Mouse (Mus musculus) embryonic facial prominence, embryonic 10.5 days (tissue): Measurements from ENCODE around the gene Abcg5. TPM values are rescaled to one million over a fixed set of nuclear protein-coding genes. Genes with fewer than 3 reads are reported as not detected.

Experiments
- DNase-seq: peaks from one replicate; pipeline ENCODE4 v3.0.0-alpha.2; 2017; ENCODE audit warnings: low spot score
- H3K27ac ChIP-seq: fragments of 300-500 bp; sonication (generic); replicated peaks from 2 replicates; pipeline ENCODE4 v1.5.1; 2016; ENCODE audit warnings: mild to moderate bottlenecking
- H3K27me3 ChIP-seq: fragments of 300-500 bp; sonication (generic); replicated peaks from 2 replicates; pipeline ENCODE4 v1.6.1; 2016; ENCODE audit warnings: low read depth, mild to moderate bottlenecking; ENCODE audit not compliant: poor library complexity, severe bottlenecking
- H3K36me3 ChIP-seq: fragments of 300-500 bp; sonication (generic); replicated peaks from 2 replicates; pipeline ENCODE4 v1.6.1; 2016; ENCODE audit warnings: mild to moderate bottlenecking, moderate library complexity
- H3K4me1 ChIP-seq: fragments of 300-500 bp; sonication (generic); 2 replicates; pipeline ENCODE4 v1.6.1; 2016
- H3K4me3 ChIP-seq: fragments of 300-500 bp; sonication (generic); 2 replicates; pipeline ENCODE4 v1.5.1; 2016; ENCODE audit warnings: mild to moderate bottlenecking, moderate library complexity
- H3K9me3 ChIP-seq: fragments of 300-500 bp; sonication (generic); 2 replicates; pipeline ENCODE4 v1.6.1; 2016; ENCODE audit warnings: mild to moderate bottlenecking
- WGBS: fragments of 180-500 bp; shearing (Covaris S2); methylation state at CpG from one replicate; pipeline ENCODE4 v1.1.7; 2016; 5-methylcytosine and 5-hydroxymethylcytosine counted together
- polyA plus RNA-seq: library from polyadenylated mRNA; unstranded; fragments of >200 nt; fragmentation: Nextera tagmentation; extraction: Ambion mirVana; gene quantifications from 2 replicates; pipeline ENCODE4 v1.2.1, GENCODE M21; 2016

The Abcg5 gene
- polyA plus RNA-seq, 1 experiment from 2014 or later: 1.3 TPM

- Histone ChIP-seq H3K27ac (no peak overlapping the region), H3K9me3 (no peaks in the 10 kb centered on the region; the same call in 1 of the 2 replicates), H3K36me3 (peaks cover 6% of the 10 kb centered on the region), H3K4me1 (peaks cover 16% of the 10 kb centered on the region), H3K4me3 (no peak overlapping the region), H3K27me3 (no peaks in the 10 kb centered on the region)
- no peak for DNase-seq
- WGBS: 89% methylated on average over 3 of the region's 3 CpGs
These were observed 62.7 kb downstream of the Abcg5 start for GRCm38 (mm10) chr17:84620076-84620475.

GRCm38 (mm10) chr17:84619112-84619511 is 63.7 kb downstream of the Abcg5 start:
- Histone ChIP-seq H3K4me1 (peaks cover 16% of the 10 kb centered on the region), H3K27me3 (no peaks in the 10 kb centered on the region), H3K4me3 (no peak overlapping the region), H3K27ac (no peak overlapping the region), H3K36me3 (peaks cover 16% of the 10 kb centered on the region), H3K9me3 (peaks cover under 1% of the 10 kb centered on the region; the same call in 1 of the 2 replicates)
- 90% methylated on average over 7 of the region's 7 CpGs for WGBS
- no peak for DNase-seq

- Histone ChIP-seq H3K4me3 (no peak overlapping the region), H3K27ac (no peak overlapping the region), H3K36me3 (peaks cover 24% of the 10 kb centered on the region), H3K4me1 (peaks cover 14% of the 10 kb centered on the region), H3K9me3 (peaks cover 11% of the 10 kb centered on the region), H3K27me3 (no peaks in the 10 kb centered on the region)
- 91% methylated on average over 6 of the region's 6 CpGs for WGBS
- DNase-seq: peak; percentile 0
These were observed 64.9 kb downstream of the Abcg5 start for GRCm38 (mm10) chr17:84617953-84618352.

- 86% methylated on average over 6 of the region's 6 CpGs for WGBS
- H3K27ac ChIP-seq: no peak overlapping the region
- H3K9me3 ChIP-seq: peaks cover 11% of the 10 kb centered on the region
- H3K27me3 ChIP-seq: no peaks in the 10 kb centered on the region
- H3K4me3 ChIP-seq: no peak overlapping the region
- no peak for DNase-seq
- peaks cover 34% of the 10 kb centered on the region for H3K36me3 ChIP-seq
- H3K4me1 ChIP-seq: peaks cover 12% of the 10 kb centered on the region
These were observed 66.2 kb downstream of the Abcg5 start for GRCm38 (mm10) chr17:84616526-84617074.

- no peak for DNase-seq
- Histone ChIP-seq H3K9me3 (peaks cover 11% of the 10 kb centered on the region), H3K27me3 (no peaks in the 10 kb centered on the region), H3K36me3 (peaks cover 34% of the 10 kb centered on the region), H3K27ac (no peak overlapping the region), H3K4me3 (no peak overlapping the region), H3K4me1 (peaks cover 15% of the 10 kb centered on the region)
- WGBS: 90% methylated on average over 11 of the region's 11 CpGs
These were observed 67.0 kb downstream of the Abcg5 start for GRCm38 (mm10) chr17:84615811-84616210.

- WGBS: 53% methylated on average over 7 of the region's 7 CpGs
- H3K9me3 ChIP-seq: peaks cover 11% of the 10 kb centered on the region
- peaks cover 37% of the 10 kb centered on the region for H3K36me3 ChIP-seq
- H3K27me3 ChIP-seq: no peaks in the 10 kb centered on the region
- no peak overlapping the region for H3K4me3 ChIP-seq
- H3K27ac ChIP-seq: peak overlapping the region; percentile 63
- peak; percentile 31 for DNase-seq
- H3K4me1 ChIP-seq: peaks cover 18% of the 10 kb centered on the region
These were observed 70.8 kb downstream of the Abcg5 start for GRCm38 (mm10) chr17:84611971-84612370.

GRCm38 (mm10) chr17:84611500-84611899 is 71.3 kb downstream of the Abcg5 start:
- Histone ChIP-seq H3K27ac (0 out of 2 replicates have a peak overlapping the region, but pooled peaks have one; percentile 26), H3K9me3 (peaks cover 11% of the 10 kb centered on the region), H3K4me3 (no peak overlapping the region), H3K4me1 (peaks cover 18% of the 10 kb centered on the region), H3K27me3 (no peaks in the 10 kb centered on the region), H3K36me3 (peaks cover 37% of the 10 kb centered on the region)
- 70% methylated on average over 9 of the region's 9 CpGs for WGBS
- peak; percentile 21 for DNase-seq

GRCm38 (mm10) chr17:84608606-84609005 is 74.2 kb downstream of the Abcg5 start:
- Histone ChIP-seq H3K9me3 (peaks cover 5% of the 10 kb centered on the region; the same call in 1 of the 2 replicates), H3K27me3 (no peaks in the 10 kb centered on the region), H3K36me3 (peaks cover 22% of the 10 kb centered on the region), H3K27ac (no peak overlapping the region), H3K4me1 (peaks cover 22% of the 10 kb centered on the region), H3K4me3 (no peak overlapping the region)
- DNase-seq: no peak
- WGBS: 85% methylated on average over 4 of the region's 4 CpGs

Other genes with a start within 250 kb of the Abcg5 start
- gene Thada, start 216.8 kb downstream of the Abcg5 start, polyA plus RNA-seq: 13.0 and 13.3 TPM in 2 replicates
- gene Plekhh2, start 171.1 kb downstream of the Abcg5 start, polyA plus RNA-seq: 6.1 TPM in 2 replicates
- 29.4 and 34.6 TPM in 2 replicates for gene Dync2li1, start 56.5 kb downstream of the Abcg5 start, polyA plus RNA-seq
- 0.10 and 0.15 TPM in 2 replicates for gene Abcg8, start 6.7 kb downstream of the Abcg5 start, polyA plus RNA-seq
- gene Lrpprc, start 107.8 kb upstream of the Abcg5 start, polyA plus RNA-seq: 56.7 and 58.0 TPM in 2 replicates